ENCODE assay signal across 8 mouse cellular contexts in the genomic region with DNA sequence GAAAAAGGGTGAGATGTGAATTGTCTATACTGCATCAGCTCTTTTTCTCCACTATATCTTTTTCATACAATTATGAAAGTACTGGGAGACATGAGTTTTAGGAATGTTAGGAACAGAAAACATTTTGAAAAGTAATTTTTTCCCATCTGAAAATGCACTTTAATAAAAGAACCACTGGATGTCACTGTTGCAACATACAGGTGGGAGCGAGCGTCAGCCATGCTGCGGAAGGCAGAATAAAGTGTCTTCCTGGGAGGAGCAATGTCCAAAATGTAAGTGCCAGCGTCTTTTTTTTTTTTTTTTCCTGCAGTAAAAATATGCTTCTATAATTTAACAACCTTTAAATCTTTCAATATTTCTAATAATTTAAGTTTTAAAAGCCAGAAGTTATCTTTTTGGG.
DNase-seq lines count a peak whose midpoint lies in the region; TF ChIP-seq lines count a peak whose summit lies in the region.

No protein-coding gene starts in this region.

- TF ChIP-seq CTCF in small intestine, adult 2 months (IDR thresholded peaks at IDR 0.05; ENCODE audit: extremely low read depth, insufficient read length, insufficient replicate concordance, low read depth, low read length): peak; percentile 58; the same call in 1 of the 2 replicates

- no peaks in the 10 kb centered on the region for H3K36me3 ChIP-seq in small intestine, adult 2 months (ENCODE audit: control insufficient read depth, insufficient read depth, low read length)

- H3K27me3 ChIP-seq in small intestine, adult 2 months (ENCODE audit: control insufficient read depth, insufficient read depth, low read length): no peaks in the 10 kb centered on the region

- WGBS in small intestine, adult 2 months: 6% methylated on average over 4 of the region's 4 CpGs

- DNase-seq in cerebellum, postnatal 10 days: peak; percentile 50 to 69
- DNase-seq in cerebellum, adult 11 months: no peak
- peak; percentile 16 to 50 for DNase-seq in left cerebral cortex, postnatal 25 days (ENCODE audit: low spot score in 2 of 2)
- DNase-seq in left cerebral cortex, adult 8-10 months (ENCODE audit: low spot score in 2 of 2): no peak
- DNase-seq in MEL-GATA-1-ER (ENCODE audit: extremely low read depth, low read depth): peak; percentile 2
- DNase-seq in forelimb bud, embryonic 11.5 days (ENCODE audit: low read depth, low spot score): peak; percentile 16
- DNase-seq in gastrocnemius, postnatal 14 days: no peak

- no peaks in the 10 kb centered on the region for H3K4me1 ChIP-seq in small intestine, adult 2 months (ENCODE audit: control insufficient read depth, insufficient read depth, insufficient read length, low read length)

- intact Hi-C loops in left cerebral cortex, postnatal 25 days (cut with DNase I): no loop called here
- intact Hi-C loops in gastrocnemius, postnatal 14 days (cut with DNase I; ENCODE audit: low total_unique reads): no loop called here

- no peak overlapping the region for H3K27ac ChIP-seq in small intestine, adult 2 months (ENCODE audit: insufficient read depth, low read depth, low read length)

- no peak overlapping the region for H3K4me3 ChIP-seq in small intestine, adult 2 months (ENCODE audit: low read depth, low read length)

- TF ChIP-seq POLR2A in small intestine, adult 2 months (IDR thresholded peaks at IDR 0.05; ENCODE audit: low read depth, low read length): no peak

Comparison
In these comparisons a context has a peak if more than half of its experiments do, and no peak if none do; other contexts are left out.
1. DNase-seq: peak in cerebellum, postnatal 10 days (2 of 2), left cerebral cortex, postnatal 25 days (2 of 2), MEL-GATA-1-ER (single experiment) and forelimb bud, embryonic 11.5 days (single experiment); none in cerebellum, adult 11 months (single experiment), left cerebral cortex, adult 8-10 months (0 of 2) and gastrocnemius, postnatal 14 days (single experiment).